Mouse (Mus musculus): ENCODE measurements around the gene Gm29427. TPM values are rescaled to one million over a fixed set of nuclear protein-coding genes. Genes with fewer than 3 reads are reported as not detected.

Gene Gm29427
- total and polyA plus RNA-seq, 3 experiments, result not detected

- H3K9me3 ChIP-seq (replicated peaks; ENCODE audit: low read length), result no peaks in the 10 kb centered on the region
- no peaks in the 10 kb centered on the region for H3K36me3 ChIP-seq (replicated peaks in 1 of 2; ENCODE audit: control insufficient read depth in 1 of 2, insufficient read depth in 1 of 2, low read length in 1 of 2)
- H3K4me1 ChIP-seq (ENCODE audit: control insufficient read depth in 1 of 2, insufficient read depth in 2 of 2), result peaks cover 0 to 9% of the 10 kb centered on the region in 2 experiments; a peak in 1 of 4 replicates
- H3K27ac ChIP-seq (ENCODE audit: insufficient read depth, low read depth), result no peak within 1 kb of the TSS
- dilution Hi-C loops (cut with MboI; ENCODE audit: extremely low pct_ligation_motif_present, extremely low pct_unique_long_range_greater_than_20kb, low sequenced_read_pairs), result no loop called here
- H3K79me2 ChIP-seq (replicated peaks; ENCODE audit: control insufficient read depth, extremely low read depth, insufficient read depth, poor library complexity, severe bottlenecking), result no peaks in the 10 kb centered on the region
- no peak for DNase-seq (ENCODE audit: extremely low read depth)
- no peak within 1 kb of the TSS for H3K4me3 ChIP-seq (replicated peaks in 1 of 3; ENCODE audit: low read depth in 2 of 3, low read length in 2 of 3, poor library complexity in 1 of 3)
- no peaks in the 10 kb centered on the region for H3K27me3 ChIP-seq (replicated peaks)
- no peak within 1 kb of the TSS for H3K9ac ChIP-seq (ENCODE audit: insufficient read depth, low read depth)
- H3K4me2 ChIP-seq (ENCODE audit: insufficient read depth, low read depth, poor library complexity, severe bottlenecking), result no peak within 1 kb of the TSS
- TF ChIP-seq CTCF (conservative IDR thresholded peaks at IDR 0.05 in 1 of 2, IDR thresholded peaks at IDR 0.05 in 1 of 2; ENCODE audit: low read depth in 2 of 2, low read length in 2 of 2) (no peak), MEF2A (IDR thresholded peaks at IDR 0.05; ENCODE audit: borderline replicate concordance, low read depth, low read length) (no peak), KAT2A (IDR thresholded peaks at IDR 0.05; ENCODE audit: insufficient replicate concordance, low read length) (no peak), MXI1 (IDR thresholded peaks at IDR 0.05; ENCODE audit: low read depth, low read length) (no peak), USF2 (conservative IDR thresholded peaks at IDR 0.05; ENCODE audit: low read depth, low read length) (no peak), CHD2 (IDR thresholded peaks at IDR 0.05; ENCODE audit: low read length) (no peak), CHD1 (IDR thresholded peaks at IDR 0.05; ENCODE audit: low read depth, low read length) (no peak), ZMIZ1 (IDR thresholded peaks at IDR 0.05; ENCODE audit: low read depth, low read length) (no peak), TBP (conservative IDR thresholded peaks at IDR 0.05; ENCODE audit: low read depth, low read length) (no peak), ELF1 (IDR thresholded peaks at IDR 0.05; ENCODE audit: low read depth, low read length) (no peak), HCFC1 (IDR thresholded peaks at IDR 0.05; ENCODE audit: low read depth, low read length) (no peak), ETS1 (conservative IDR thresholded peaks at IDR 0.05; ENCODE audit: low read depth, low read length) (no peak), MAFK (IDR thresholded peaks at IDR 0.05; ENCODE audit: insufficient replicate concordance, low read length) (no peak), E2F4 (IDR thresholded peaks at IDR 0.05; ENCODE audit: insufficient replicate concordance, low read depth, low read length) (no peak)
- in situ Hi-C loops (cut with MboI; ENCODE audit: low pct_ligation_motif_present, low pct_unique_long_range_greater_than_20kb, low sequenced_read_pairs), result no loop called here
Observed at GRCm38 (mm10) chr1:130731741-130732337, 16.2 kb upstream of the Gm29427 start, which contains the start of gene AA986860. AA986860 (plus strand) TSS chr1:130731976.

DNA sequence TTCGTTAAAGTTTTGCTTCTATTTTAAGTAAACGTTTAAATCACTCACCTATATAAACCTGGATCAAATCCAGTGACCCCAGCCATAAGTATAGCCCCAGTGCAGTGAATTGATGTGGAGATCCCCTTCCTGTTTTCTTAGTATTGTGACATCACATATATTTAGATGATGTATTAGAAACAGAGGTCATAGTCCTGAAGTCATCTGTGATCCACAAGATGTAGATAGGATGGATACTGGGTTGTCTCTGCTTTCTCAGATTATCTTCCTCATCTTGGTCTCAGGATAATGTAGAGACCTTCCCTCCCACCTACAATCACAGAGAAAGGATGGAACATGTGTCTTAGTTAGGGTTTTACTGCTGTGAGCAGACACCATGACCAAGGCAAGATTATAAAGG is 13.6 kb upstream of the Gm29427 start, which contains the start of gene Pfkfb2:
Pfkfb2 (minus strand) TSS at position 101 of the 400 bp plus-strand sequence.
- no peaks in the 10 kb centered on the region for H3K27me3 ChIP-seq (replicated peaks)
- no peaks in the 10 kb centered on the region for H3K79me2 ChIP-seq (replicated peaks; ENCODE audit: control insufficient read depth, extremely low read depth, insufficient read depth, poor library complexity, severe bottlenecking)
- no peak for DNase-seq (ENCODE audit: extremely low read depth)
- peaks cover 0 to 4% of the 10 kb centered on the region in 2 experiments for H3K36me3 ChIP-seq (replicated peaks in 1 of 2; ENCODE audit: control insufficient read depth in 1 of 2, insufficient read depth in 1 of 2, low read length in 1 of 2)
- dilution Hi-C loops (cut with MboI; ENCODE audit: extremely low pct_ligation_motif_present, extremely low pct_unique_long_range_greater_than_20kb, low sequenced_read_pairs) (no loop called here), in situ Hi-C loops (cut with MboI; ENCODE audit: low pct_ligation_motif_present, low pct_unique_long_range_greater_than_20kb, low sequenced_read_pairs) (no loop called here)
- peaks cover 0 to 9% of the 10 kb centered on the region in 2 experiments; a peak in 1 of 4 replicates for H3K4me1 ChIP-seq (ENCODE audit: control insufficient read depth in 1 of 2, insufficient read depth in 2 of 2)
- no peak within 1 kb of the TSS for H3K4me3 ChIP-seq (replicated peaks in 1 of 3; ENCODE audit: low read depth in 2 of 3, low read length in 2 of 3, poor library complexity in 1 of 3)
- H3K9ac ChIP-seq (ENCODE audit: insufficient read depth, low read depth), result no peak within 1 kb of the TSS
- H3K9me3 ChIP-seq (replicated peaks; ENCODE audit: low read length), result no peaks in the 10 kb centered on the region
- H3K27ac ChIP-seq (ENCODE audit: insufficient read depth, low read depth), result no peak within 1 kb of the TSS
- TF ChIP-seq ZKSCAN1 (IDR thresholded peaks at IDR 0.05; ENCODE audit: borderline replicate concordance, low read depth, low read length), result no peak
- TF ChIP-seq PAX5 (IDR thresholded peaks at IDR 0.05; ENCODE audit: low read length), result no peak
- no peak for TF ChIP-seq E2F4 (IDR thresholded peaks at IDR 0.05; ENCODE audit: insufficient replicate concordance, low read depth, low read length)
- no peak for TF ChIP-seq ELF1 (IDR thresholded peaks at IDR 0.05; ENCODE audit: low read depth, low read length)
- TF ChIP-seq JUND (conservative IDR thresholded peaks at IDR 0.05; ENCODE audit: low read depth, low read length), result no peak
- no peak within 1 kb of the TSS for H3K4me2 ChIP-seq (ENCODE audit: insufficient read depth, low read depth, poor library complexity, severe bottlenecking)
